Mouse (Mus musculus): ENCODE data around the gene Apoc2.

DNA sequence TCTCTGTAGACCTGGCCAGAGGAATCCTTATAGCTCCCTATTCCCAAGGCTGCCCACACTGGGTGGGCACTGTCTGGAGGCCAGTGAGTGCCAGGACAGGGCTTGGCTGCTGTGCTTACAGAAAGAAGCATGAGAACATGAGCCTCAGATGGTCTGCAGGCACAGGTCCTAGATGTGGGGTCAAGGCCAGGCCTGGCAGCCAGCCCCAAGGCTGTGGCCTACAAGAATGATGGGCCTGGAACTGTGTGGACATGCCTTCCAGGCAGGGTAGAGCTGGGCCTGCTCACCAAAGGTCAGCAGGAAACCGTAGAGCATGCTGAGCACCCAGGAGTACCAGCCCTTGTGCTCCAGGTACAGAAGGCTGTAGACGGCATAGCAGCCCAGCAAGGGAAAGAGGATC is 43.1 kb downstream of the Apoc2 start:
- TF ChIP-seq CTCF (IDR thresholded peaks at IDR 0.05 in 2 of 3, conservative IDR thresholded peaks at IDR 0.05 in 1 of 3; ENCODE audit: control insufficient read depth in 1 of 3, insufficient read depth in 1 of 3, low read depth in 2 of 3, low read length in 3 of 3, poor library complexity in 1 of 3, severe bottlenecking in 1 of 3) (no peak), EP300 (IDR thresholded peaks at IDR 0.05; ENCODE audit: low read depth in 1 of 2, low read length in 2 of 2) (no peak)
